Mouse (Mus musculus) gastrocnemius, postnatal 14 days (tissue): ENCODE data around the gene Mapk3. TPM values are rescaled to one million over a fixed set of nuclear protein-coding genes. Genes with fewer than 3 reads are reported as not detected.
"Not testable (repeated sequence)": the region's sequence is repeated elsewhere in the genome, so short reads cannot be mapped to it uniquely, and the experiment has no call there.

ENCODE experiments used
- DNase-seq: peaks from one replicate; pipeline ENCODE4 v3.0.0; 2021; ENCODE audit warnings: mixed read lengths
- intact Hi-C: fragments of 180-260 bp; cut with DNase I; formaldehyde crosslinking; loops from one replicate; pipeline ENCODE4 v1.15.1; 2025; ENCODE audit warnings: low total_unique reads
- total RNA-seq, 2 experiments: library from RNA; stranded (reverse); gene quantifications; 2 replicates each; pipeline ENCODE4 v1.2.3; 2021

Gene Mapk3
- total RNA-seq, 2 experiments from 2014 or later, result 35.0 to 40.0 TPM

DNA sequence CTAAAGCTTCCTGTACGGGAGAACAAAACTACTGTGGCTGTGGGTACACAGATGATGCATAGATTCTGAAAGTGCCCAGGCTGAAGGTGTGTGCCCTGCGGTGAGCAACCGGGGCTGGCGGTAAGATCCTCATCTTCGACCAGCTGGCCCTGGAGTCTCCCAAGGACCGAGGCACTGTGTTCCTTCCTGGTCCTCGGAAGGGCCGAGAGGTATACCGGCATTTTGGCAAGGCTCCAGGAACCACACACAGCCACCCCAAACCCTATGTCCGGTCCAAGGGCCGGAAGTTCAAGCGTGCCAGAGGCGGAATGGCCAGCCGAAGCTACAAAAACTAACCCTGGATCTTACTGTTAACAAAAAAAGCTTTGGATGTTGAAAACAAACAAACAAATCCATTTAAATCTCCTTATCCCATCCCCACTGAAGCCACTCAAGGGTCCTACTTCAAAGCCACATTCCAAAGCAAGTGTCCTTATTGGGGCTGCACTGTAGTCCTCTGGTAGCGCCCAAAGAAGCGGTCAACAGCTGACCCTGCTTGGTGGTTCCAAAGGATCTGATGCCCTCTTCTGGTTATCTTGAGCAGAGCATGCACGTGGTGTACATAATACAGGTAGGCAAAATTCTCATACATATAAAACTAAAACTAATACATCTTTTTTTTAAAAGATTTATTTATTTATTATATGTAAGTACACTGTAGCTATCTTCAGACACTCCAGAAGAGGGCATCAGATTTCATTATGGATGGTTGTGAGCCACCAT, 9.6 kb upstream of the Mapk3 start:
- DNase-seq, result no peak
- intact Hi-C loops, result no loop called here

DNA sequence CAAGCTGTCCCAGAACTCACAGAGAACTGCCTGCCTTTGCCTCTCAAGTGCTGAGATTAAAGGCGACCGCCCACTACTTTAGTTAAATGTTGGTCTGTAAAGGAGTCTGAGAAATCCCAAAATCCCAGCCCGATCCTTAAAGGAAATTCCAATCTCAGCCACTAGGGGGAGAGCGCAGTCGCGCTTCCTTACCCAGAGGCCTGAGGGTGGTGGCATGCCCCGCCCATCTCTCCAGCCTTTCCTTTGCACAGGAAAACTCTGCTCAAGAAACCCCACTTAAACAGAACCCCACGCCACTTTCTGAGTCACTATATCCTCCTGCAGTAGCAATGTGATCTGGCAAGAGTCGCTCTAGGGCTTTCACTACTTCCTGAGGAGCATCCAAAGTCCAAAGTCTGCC, 4.5 kb upstream of the Mapk3 start:
- peak; percentile 80 for DNase-seq
- intact Hi-C loops, result no loop called here

DNA sequence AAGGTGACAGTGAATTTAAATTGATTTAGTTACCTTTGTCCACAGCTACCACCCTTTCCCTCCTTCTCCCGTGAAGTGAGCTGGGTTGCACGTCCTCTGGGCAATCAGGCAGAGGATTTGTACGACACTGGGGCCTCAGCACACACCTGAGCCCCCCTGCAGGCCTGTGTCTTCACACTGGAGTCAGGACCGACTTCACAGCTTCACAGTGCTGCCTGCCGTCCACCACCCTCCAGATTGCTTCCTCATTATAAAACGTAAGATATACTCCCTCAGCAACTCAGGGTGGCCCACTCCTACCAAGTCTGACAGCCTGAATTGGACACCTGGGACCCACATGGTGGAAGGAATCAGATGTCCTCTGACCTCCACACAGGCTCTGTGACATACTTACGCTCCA, 862 bp upstream of the Mapk3 start:
- no peak for DNase-seq
- intact Hi-C loops, result no loop called here

DNA sequence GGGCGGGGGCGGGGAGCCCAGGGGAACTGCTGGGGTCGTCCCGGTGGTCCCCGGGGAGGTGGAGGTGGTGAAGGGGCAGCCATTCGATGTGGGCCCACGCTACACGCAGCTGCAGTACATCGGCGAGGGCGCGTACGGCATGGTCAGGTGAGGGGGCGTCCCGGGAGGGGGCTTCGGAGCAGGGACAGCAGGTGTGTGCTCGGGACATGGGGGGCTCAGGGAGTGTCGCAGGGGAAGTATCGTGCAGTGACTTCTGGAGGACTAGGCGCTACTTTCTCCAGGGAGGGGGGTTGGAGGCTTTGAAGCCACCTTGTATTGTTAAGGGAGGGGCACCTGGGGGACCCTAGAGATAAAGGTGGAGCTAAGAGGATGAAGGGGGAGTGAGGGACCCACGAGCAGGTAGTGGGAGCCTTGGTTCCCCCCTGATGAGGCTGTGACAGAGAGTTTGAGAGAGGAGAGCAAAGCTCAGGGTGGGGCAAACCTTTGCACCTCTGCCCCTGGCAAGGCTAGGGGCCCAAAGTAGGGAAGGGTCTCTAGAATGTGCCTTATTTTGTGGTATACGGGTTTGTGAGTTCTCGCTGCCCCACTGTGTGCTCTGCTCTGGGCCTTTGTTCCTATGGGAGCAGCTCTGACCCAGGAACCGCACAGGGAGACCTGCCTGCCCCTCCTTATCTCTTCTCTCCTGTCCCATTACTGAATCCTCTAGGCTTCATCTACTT, 430 bp downstream of the Mapk3 start:
- intact Hi-C loops, result no loop called here
- no peak for DNase-seq

DNA sequence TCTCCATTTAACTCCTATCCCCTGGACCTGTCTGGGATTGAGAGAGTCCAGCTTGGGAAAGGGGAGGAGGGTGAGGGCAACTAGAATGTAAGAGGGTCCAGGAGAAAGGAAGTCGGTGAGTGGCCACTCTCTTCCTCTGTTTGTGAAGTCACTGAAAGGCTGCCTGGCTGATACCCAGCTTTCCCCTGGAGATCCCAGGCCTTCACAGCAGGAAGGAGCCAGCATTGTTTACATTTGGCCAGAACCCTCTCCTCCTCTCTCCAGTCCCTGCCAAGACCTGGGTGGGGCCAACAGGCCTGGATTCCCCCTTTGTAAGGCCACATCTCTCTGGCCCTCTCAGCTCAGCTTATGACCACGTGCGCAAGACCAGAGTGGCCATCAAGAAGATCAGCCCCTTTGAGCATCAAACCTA, 996 bp downstream of the Mapk3 start:
- intact Hi-C loops, result no loop called here
- DNase-seq, result peak; percentile 79

DNA sequence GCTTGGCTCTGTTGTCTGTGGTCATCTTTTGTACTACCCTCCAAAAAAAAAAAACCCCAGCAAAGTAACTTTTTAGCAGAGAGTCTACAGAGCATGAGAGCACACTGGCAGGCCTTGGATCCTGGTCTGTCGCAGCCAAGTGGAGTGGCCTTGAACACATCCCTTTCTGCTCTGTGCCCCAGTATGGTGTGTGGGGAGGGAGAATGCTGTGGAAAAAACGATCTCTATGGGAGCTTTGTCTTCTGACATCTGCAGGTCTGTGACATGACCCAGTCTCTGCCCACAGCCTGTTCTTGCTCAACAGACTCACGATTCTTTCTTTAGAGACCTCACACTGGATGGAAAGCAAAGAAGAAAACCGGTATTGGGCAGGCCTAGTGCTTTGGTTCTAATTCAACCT, 1.6 kb downstream of the Mapk3 start:
- intact Hi-C loops, result no loop called here
- DNase-seq, result no peak

DNA sequence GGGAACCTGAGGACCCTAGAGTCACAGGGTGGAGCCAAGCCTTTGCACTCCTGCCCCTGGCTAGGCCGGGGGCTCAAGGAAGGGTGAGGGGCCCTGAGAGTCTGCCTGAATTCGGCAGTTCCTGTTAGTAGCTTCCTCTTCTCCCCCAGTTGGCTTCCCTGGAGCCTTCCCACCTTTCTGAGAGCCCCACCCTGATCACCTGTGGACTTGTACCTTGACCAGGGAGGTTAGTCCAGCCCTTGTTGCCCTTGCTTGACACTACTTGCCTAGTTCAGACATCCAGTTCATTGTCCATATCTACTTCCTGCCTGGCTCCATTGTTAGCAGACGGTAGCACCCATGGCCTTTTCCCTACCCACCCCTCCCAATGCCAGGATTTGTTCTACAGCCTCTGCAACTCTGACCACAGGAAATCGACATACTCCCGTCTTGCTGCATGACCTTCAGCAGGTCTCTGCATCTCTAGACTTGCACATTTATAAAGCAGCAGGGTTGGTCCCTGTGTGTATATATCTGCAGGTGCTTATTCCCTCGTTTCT, 2.2 kb downstream of the Mapk3 start:
- DNase-seq, result no peak
- intact Hi-C loops, result no loop called here

DNA sequence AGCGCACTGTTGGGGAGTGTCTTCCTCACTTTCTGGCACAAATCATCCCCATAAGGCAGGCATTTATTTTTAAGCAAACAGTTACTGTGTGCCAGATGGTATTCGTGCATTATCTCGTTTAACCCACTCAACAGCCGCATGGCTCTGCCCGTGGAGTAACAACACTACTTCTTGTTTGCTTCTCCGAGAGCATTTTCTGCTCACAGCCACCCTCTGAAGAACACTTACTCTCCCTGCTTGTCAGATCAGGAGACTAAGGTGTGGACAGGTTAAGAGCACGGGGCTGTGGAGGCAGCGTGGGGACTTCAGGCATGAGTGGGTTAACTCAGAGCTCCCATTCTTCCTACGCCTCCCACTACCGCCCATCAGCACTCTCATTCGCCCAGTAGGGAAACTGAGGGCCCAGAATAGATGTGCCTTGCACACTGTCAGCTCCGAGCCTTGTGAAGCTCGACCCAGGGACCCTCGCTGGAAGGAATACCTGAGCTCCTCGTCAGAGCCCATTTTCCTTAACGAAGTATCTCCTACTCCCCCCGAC, 3.1 kb downstream of the Mapk3 start:
- DNase-seq, result no peak
- intact Hi-C loops, result no loop called here

DNA sequence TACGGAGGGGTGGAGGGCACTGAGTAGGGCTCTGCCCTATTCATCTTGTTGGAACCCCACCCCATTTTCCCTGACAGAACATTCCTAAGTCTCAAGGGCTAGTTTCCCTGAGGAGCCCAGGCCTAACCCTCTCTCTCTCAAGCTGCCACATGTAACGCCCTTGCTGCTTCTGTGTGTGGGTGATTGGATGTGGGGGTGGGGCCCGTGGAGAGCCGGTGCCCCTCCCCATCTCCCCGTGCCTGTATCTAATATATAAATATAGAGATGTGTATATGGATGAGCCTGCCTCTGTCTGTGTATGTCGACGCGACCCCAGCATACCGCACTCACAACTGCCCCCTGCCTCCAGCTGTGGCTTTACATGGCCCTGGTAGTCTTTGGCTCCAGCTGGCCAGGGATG, 6.1 kb downstream of the Mapk3 start:
- intact Hi-C loops, result no loop called here
- no peak for DNase-seq

DNA sequence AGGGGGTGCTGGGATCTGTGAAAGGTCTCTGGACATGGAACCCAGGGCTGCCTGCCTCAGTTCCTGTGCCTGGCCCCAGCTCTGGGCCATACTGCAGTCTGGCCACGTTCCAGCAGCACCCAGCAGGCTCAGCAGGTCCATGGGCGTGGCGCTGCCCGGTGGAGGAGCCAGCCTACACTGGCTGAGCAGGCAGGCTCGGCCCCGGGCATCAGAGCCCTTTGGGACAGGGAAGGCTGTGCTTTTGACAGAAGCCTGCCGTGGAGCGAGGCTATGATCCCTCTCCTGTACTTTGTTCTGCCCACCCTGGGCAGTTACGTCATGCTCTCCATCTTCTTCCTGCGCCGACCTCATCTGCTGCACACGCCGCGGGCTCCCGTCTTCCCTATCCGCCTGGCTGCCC, 6.8 kb downstream of the Mapk3 start, which contains the start of gene Gdpd3:
Gene Gdpd3 (plus strand): TSS at position 134 of the 400 bp plus-strand sequence.
- intact Hi-C loops, result no loop called here

DNA sequence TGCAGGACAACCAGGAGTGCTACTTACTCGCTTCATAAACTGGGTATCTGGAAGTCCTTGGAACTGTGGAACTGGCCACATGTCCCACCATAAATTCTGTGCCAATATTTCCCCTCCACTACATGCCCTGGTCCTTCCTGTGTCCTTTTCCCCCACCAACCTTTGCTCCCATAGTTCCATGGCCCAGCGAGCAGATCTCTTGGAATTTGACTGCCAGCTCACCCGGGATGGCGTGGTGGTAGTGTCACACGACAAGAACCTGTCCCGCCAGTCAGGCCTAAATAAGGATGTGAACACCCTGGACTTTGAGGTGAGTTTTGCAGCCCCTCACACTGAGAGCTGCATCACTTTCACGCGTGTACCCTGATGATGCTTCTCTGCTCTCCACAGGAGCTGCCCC, 7.6 kb downstream of the Mapk3 start:
- DNase-seq, result no peak
- intact Hi-C loops, result no loop called here

More for the DNA sequence above, 6.8 kb downstream of the Mapk3 start, which contains the start of gene Gdpd3:
- no peak for DNase-seq

DNA sequence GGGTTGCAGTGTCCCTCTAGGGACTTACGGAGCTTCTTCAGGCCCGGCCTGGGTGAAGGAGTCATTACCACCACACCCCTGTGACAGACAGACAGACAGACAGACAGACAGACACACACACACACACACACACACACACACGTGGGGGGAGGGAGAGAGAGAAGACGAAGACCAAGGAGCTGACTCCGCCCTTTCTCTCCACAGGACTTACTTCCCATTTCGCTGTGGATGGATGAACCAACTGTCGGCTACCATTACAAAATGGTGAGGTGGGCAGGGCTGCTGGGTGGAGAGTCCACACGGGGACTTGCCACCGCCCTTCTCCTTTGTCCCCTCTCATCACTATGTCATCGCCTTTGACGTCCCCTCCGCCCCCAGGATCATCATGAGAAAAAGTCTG, 11.4 kb downstream of the Mapk3 start:
- intact Hi-C loops, result no loop called here
- no peak for DNase-seq

DNA sequence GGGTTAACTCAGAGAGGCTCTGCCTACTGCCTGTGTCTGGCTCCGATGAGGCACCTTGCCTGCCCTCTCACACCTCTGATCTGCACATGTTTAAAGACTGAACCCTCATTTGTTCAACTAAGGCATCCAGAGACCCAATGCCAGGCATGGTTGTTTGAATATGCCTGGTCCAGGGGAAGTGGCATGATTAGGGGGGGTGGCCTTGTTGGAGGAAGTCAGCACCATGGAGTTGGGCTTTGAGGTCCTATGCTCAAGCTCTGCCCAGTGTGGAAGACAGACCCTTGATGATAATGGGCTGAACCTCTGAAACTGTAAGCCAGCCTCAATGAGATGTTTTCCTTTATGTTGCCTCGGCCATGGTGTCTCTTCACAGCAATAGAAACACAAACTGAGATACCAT, 13.9 kb downstream of the Mapk3 start:
- DNase-seq, result no peak
- intact Hi-C loops, result no loop called here

DNA sequence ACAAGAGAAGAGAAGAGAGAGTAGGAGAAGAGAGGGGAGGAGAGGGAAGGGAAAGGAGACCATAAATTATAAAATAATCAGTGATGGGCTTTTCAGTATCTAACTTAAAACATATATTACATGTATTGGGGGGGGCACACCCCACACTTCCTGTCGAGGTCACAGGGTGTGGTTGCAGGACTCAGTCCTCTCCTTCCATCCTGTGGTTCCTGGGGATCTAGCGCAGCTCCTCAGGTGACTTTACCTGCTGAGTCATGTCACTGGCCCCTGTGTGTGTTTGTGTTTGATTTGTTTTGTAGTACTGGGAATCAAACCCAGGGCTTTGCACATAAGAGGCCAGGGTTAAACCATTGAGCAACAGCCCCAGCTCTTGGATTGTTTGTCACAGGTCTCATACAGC, 15.1 kb downstream of the Mapk3 start:
- intact Hi-C loops, result no loop called here
- DNase-seq, result no peak

DNA sequence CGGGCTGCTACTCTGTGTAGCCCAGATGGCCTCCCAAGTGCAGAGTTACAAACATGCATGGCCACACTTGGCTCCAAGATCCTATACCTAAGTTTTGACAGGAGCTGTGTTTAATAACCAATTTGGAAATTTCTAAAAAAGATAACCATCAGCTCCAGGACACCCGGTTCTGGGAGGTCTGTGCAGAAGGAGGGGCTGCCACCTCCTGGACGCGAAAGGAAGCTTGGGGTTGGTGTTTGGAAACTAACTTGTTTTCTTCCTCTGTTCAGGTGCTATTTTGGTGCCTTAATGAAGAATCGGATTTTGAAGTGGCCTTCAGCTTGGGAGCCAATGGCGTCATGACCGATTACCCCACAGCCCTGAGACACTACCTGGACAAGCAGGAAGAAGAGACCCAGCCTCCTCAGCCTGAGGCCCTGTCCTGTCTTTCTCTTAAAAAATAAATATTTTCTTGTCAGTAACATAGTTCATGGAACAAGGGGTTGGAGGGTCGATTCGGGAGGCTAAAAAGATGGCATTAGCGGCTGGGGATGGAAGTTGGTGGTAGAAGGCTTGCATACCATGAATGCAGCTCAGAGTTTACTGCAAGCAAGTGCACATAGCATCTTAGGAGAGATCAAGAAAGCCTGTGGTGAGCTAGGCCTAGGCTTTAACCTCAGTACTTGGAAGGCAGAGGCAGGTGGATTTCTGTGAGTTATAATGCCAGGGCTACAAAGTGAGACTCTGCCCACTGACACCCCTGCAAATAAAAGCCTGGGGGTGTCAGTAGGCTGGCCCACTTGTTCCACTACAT, 16.0 kb downstream of the Mapk3 start:
- intact Hi-C loops, result no loop called here
- no peak for DNase-seq

DNA sequence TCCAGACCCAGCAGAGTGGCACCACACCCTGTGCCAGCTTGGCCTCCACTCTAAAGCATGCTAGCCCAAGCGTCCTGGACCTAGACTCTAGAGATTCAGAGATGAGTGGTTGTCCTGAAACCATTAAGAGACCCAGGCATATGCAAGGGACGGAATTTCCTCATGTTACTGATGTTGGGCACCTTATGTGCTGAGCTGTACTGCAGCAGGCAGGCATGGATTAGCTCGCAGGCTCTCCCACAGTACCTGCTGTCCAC, 16.5 kb downstream of the Mapk3 start:
- intact Hi-C loops, result no loop called here
- no peak for DNase-seq

DNA sequence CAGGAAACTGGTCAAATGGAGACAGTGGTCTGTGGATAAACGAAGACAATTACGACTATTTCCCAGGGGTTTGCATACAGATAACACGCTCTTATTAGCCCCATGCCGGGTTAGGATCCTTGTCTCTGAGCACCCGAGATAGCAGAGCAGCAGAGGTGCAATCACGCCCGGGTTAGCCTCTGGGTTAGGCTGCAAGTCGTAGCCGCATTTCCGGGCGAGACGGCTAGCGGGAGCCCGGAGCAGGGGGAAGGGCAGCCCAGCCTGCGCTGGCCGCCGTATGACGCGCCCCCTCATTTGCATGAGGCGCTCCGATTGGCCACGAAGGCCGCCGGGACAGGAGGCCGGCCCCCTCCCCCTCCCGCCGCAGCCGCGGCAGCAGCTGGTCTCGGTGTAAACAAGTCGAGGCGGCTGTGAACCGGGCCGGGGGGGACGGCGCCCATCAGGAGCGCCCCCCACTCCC, 17.2 kb downstream of the Mapk3 start, which contains the start of gene Ypel3:
Gene Ypel3 (plus strand): TSS at position 358 of the 460 bp plus-strand sequence.
- intact Hi-C loops, result no loop called here
- DNase-seq, result peak; percentile 97

DNA sequence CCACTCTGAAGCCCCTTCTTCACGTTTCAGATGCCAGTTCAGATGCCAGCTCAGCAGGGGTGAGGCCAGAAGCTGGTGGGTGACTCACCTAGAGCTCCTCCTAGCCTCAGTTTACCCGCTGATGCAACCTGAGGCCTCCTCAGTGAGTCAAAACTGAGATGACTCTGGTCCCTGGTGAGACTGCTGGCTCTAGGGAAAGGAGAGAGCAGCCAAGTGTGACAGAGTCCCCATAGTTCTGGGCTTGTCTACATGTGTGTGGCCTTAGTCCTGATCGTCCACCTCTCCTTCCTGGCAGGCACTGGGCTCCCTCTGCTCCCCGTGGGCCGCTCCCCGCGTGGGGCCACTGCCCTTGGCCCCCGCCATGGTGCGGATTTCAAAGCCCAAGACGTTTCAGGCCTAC, 18.1 kb downstream of the Mapk3 start:
- no peak for DNase-seq
- intact Hi-C loops, result no loop called here

DNA sequence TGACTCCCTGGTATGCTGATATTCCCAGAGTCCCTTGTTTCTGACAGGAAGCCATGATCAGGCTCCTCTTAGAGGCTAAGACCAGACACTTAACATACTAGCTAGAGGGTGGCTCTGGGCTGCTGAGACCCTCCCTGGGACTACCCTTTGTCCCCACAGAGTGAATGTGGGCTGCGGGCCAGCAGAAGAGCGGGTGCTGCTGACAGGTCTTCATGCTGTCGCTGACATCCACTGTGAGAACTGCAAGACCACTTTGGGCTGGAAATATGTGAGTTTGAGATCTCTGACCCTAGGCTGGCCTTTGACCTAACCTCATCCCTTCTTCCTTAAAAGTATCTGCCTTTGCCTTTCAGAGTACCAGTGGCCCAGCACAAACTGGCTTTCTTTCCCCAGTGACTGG, 18.7 kb downstream of the Mapk3 start:
- intact Hi-C loops, result no loop called here
- DNase-seq, result no peak

DNA sequence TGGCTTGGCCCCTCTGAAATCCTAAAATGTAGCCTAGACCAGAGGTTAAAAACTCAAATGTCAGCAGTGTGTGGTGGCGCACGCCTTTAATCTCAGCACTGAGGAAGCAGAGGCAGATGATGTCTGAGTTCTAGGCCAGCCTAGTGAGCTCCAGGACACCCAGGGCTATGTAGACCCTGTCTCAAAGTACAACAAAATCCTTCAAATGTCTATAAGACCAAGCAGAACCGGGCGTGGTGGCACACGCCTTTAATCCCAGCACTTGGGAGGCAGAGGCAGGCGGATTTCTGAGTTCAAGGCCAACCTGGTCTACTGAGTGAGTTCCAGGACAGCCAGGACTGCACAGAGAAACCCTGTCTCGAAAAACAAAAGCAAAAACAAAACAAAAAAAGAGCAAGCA, 19.7 kb downstream of the Mapk3 start:
- DNase-seq, intact Hi-C loops: not testable (repeated sequence)
